Mouse (Mus musculus) stomach, embryonic 15.5 days (tissue): ENCODE data around the gene Rgs7. TPM values are rescaled to one million over a fixed set of nuclear protein-coding genes. Genes with fewer than 3 reads are reported as not detected.

Experiments
- ATAC-seq: fragments of 200-750 bp; cut with Nextera tagmentation; 2 replicates; pipeline ENCODE4 v1.8.0; 2017; ENCODE audit warnings: low read depth, moderate number of reproducible peaks, moderate TSS enrichment; ENCODE audit not compliant: insufficient read depth, low FRiP score
- H3K27ac ChIP-seq: fragments of 300-500 bp; sonication (generic); 2 replicates; pipeline ENCODE4 v1.5.1; 2015; ENCODE audit warnings: mild to moderate bottlenecking, inconsistent platforms
- H3K27me3 ChIP-seq: fragments of 300-500 bp; sonication (generic); replicated peaks from 2 replicates; pipeline ENCODE4 v1.6.1; 2015; ENCODE audit warnings: inconsistent platforms
- H3K36me3 ChIP-seq: fragments of 300-500 bp; sonication (generic); 2 replicates; pipeline ENCODE4 v1.6.1; 2015; ENCODE audit warnings: inconsistent platforms
- H3K4me1 ChIP-seq: fragments of 300-500 bp; sonication (generic); 2 replicates; pipeline ENCODE4 v1.6.1; 2015; ENCODE audit warnings: inconsistent platforms
- H3K4me2 ChIP-seq: fragments of 300-500 bp; sonication (generic); 2 replicates; pipeline ENCODE4 v1.6.1; 2015; ENCODE audit warnings: mild to moderate bottlenecking, inconsistent platforms
- H3K4me3 ChIP-seq: fragments of 300-500 bp; sonication (generic); replicated peaks from 2 replicates; pipeline ENCODE4 v1.5.1; 2015; ENCODE audit warnings: inconsistent platforms
- H3K9ac ChIP-seq: fragments of 300-500 bp; sonication (generic); 2 replicates; pipeline ENCODE4 v1.6.1; 2015; ENCODE audit warnings: inconsistent platforms
- H3K9me3 ChIP-seq: fragments of 300-500 bp; sonication (generic); 2 replicates; pipeline ENCODE4 v1.6.1; 2016; ENCODE audit warnings: inconsistent platforms
- WGBS: fragments of 180-500 bp; shearing (Covaris S2); methylation state at CpG from one replicate; pipeline ENCODE4 v1.1.7; 2015; 5-methylcytosine and 5-hydroxymethylcytosine counted together
- polyA plus RNA-seq: library from polyadenylated mRNA; unstranded; fragments of >200 nt; fragmentation: Nextera tagmentation; extraction: Ambion mirVana; gene quantifications from 2 replicates; pipeline ENCODE4 v1.2.1, GENCODE M21; 2015

Gene Rgs7
- polyA plus RNA-seq, 1 experiment from 2014 or later = 2.5 TPM

GRCm38 (mm10) chr1:175346162-175346561, 146.1 kb downstream of the Rgs7 start:
- no peaks in the 10 kb centered on the region for H3K36me3 ChIP-seq
- no peak overlapping the region for H3K4me2 ChIP-seq
- no peaks in the 10 kb centered on the region for H3K4me1 ChIP-seq
- no peak overlapping the region for H3K9ac ChIP-seq
- no peak overlapping the region for H3K27ac ChIP-seq
- no peaks in the 10 kb centered on the region for H3K9me3 ChIP-seq
- WGBS = 88% methylated on average over 1 of the region's 1 CpGs
- H3K4me3 ChIP-seq = no peak overlapping the region
- ATAC-seq = no peak
- H3K27me3 ChIP-seq = no peaks in the 10 kb centered on the region

GRCm38 (mm10) chr1:175336191-175336590, 156.1 kb downstream of the Rgs7 start:
- no peaks in the 10 kb centered on the region for H3K4me1 ChIP-seq
- WGBS = 66% methylated on average over 4 of the region's 4 CpGs

DNA sequence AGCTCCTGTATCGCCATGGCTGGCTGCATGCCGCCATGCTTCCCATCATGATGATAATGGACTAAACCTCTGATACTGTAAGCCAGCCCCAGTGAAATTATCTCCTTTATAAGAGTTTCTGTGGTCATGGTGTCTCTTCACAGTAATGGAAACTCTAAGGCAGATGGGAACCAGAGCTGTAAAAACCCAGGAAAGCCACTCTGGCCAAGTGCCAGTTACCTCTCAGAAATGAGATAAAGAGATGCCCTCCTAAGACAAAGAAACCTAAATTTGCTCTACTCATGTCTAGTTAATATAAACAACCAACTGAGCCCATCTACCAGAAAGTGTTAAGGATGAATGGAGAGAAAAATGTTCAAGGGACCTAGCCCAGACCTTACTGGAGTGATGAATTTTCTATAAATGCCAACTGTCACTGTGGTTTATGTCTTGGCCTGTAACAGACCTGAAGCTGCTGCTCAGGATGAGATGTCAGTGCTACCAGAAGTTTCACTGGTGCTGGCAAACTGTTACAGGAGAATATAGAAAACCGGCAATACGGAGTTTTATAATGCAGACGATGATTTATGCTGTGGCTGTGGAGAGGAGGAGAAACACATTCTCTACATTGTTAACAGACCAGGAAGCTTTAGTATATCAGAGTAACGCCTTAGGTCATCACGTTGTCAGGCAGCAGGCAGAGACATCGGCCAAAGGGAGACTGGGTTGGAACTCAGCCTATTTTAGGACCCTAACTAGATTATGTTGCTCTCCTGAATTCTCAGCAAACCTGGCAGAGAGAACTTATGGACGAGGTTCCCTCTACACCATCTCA, 159.1 kb downstream of the Rgs7 start:
- no peak overlapping the region for H3K4me2 ChIP-seq
- no peaks in the 10 kb centered on the region for H3K9me3 ChIP-seq
- no peaks in the 10 kb centered on the region for H3K27me3 ChIP-seq
- no peak overlapping the region for H3K4me3 ChIP-seq
- H3K27ac ChIP-seq = no peak overlapping the region
- no peaks in the 10 kb centered on the region for H3K36me3 ChIP-seq
- H3K4me1 ChIP-seq = no peaks in the 10 kb centered on the region
- no peak overlapping the region for H3K9ac ChIP-seq
- no peak for ATAC-seq
- 61% methylated on average over 9 of the region's 9 CpGs for WGBS

More at GRCm38 (mm10) chr1:175336191-175336590, 156.1 kb downstream of the Rgs7 start:
- H3K4me3 ChIP-seq = no peak overlapping the region
- no peak overlapping the region for H3K27ac ChIP-seq
- no peaks in the 10 kb centered on the region for H3K36me3 ChIP-seq
- H3K9me3 ChIP-seq = no peaks in the 10 kb centered on the region
- ATAC-seq = no peak
- no peaks in the 10 kb centered on the region for H3K27me3 ChIP-seq
- H3K9ac ChIP-seq = no peak overlapping the region
- H3K4me2 ChIP-seq = no peak overlapping the region

DNA sequence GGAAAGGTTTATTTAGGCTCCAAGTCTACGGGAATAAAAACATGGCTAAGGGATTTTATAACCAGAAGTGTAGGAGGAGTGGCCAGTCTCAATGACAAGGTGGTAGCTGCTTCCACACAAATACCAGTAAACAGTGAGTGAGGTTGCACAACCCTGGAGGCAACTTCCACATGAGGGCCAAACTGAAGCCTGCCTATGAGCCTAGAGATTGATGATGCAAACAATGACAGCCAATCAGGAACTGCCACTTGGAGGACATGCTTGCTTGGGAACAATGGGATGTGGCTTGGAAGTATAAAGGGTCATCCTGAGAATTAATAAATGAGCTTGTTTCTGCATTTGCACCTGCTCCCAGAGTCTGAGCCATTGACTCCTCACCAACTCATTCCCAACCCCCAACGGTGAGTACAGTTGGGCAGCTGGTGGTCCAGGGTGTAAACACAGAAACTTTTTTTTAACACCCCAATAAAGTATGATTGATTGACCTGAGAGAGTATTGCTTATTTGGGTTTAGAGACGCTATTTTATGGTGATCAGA, 162.3 kb downstream of the Rgs7 start:
- Histone ChIP-seq H3K4me3 (no peak overlapping the region), H3K36me3 (no peaks in the 10 kb centered on the region), H3K4me2 (no peak overlapping the region), H3K9ac (no peak overlapping the region), H3K9me3 (no peaks in the 10 kb centered on the region), H3K27ac (no peak overlapping the region), H3K27me3 (no peaks in the 10 kb centered on the region), H3K4me1 (no peaks in the 10 kb centered on the region)
- no peak for ATAC-seq
- 61% methylated on average over 3 of the region's 3 CpGs for WGBS

DNA sequence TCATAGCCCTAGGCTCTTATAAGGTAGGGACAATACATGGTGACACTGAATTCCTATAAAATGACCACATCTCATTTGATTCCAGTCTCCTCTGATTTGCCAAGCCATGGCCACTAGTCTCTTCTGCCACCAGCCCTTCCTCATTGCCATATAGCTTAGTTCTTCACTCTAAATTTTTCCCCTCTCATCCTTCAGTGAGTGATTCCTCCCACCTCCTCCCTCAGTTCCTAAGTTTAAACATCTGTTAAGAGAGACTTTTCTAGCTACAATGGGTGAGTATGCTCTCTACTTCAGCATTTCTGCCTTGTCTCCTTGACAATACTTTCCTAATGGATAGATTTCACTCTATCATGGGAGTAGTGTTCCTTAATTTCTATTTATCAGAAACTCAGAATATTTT, 169.5 kb downstream of the Rgs7 start:
- H3K36me3 ChIP-seq = no peaks in the 10 kb centered on the region
- H3K4me2 ChIP-seq = no peak overlapping the region
- H3K4me3 ChIP-seq = no peak overlapping the region
- H3K4me1 ChIP-seq = no peaks in the 10 kb centered on the region
- no peaks in the 10 kb centered on the region for H3K9me3 ChIP-seq
- H3K27ac ChIP-seq = no peak overlapping the region
- no peak overlapping the region for H3K9ac ChIP-seq
- ATAC-seq = no peak
- no peaks in the 10 kb centered on the region for H3K27me3 ChIP-seq

DNA sequence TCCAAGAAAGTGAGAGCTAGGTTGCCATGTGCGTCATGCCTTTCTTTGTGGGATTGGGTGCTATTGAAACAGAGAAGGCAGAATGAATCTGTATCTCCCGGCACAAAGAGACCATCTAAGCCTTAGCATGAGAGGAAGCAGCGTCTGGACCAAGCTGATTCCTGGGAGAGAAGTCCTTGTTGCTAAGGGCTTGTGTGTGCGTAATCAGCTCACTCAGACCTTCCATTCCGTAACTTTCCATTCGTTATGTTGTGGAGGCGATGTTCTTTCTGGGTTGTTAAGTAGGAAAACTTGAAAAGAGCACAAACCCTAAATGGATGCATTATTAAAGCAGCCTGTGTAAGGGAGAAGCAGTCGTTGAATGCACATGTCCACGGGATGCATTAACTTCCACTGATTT, 173.1 kb downstream of the Rgs7 start:
- Histone ChIP-seq H3K4me1 (no peaks in the 10 kb centered on the region), H3K4me3 (no peak overlapping the region), H3K4me2 (no peak overlapping the region), H3K9ac (no peak overlapping the region), H3K27ac (no peak overlapping the region), H3K9me3 (no peaks in the 10 kb centered on the region), H3K27me3 (no peaks in the 10 kb centered on the region), H3K36me3 (no peaks in the 10 kb centered on the region)
- 87% methylated on average over 9 of the region's 9 CpGs for WGBS
- no peak for ATAC-seq

DNA sequence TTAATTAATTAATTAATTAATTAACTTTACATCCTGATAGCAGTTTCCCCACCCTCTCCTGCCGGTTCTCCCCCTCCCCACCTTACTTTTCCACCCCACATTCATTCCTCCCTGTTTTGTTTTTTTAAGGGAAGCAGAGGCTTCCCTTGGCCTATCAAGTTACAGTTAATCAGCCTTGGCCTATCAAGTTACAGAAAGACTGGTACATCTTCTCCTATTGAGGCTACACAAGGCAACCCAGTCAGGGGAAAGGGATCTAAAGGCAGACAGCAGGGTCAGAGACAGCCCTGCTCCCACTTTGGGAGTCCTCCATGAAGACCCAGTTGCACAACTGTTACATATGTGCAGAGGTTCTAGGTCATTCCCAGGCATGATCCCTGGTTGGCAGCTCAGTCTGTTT, 175.0 kb downstream of the Rgs7 start:
- no peak overlapping the region for H3K4me3 ChIP-seq
- no peak overlapping the region for H3K4me2 ChIP-seq
- H3K9ac ChIP-seq = no peak overlapping the region
- H3K36me3 ChIP-seq = no peaks in the 10 kb centered on the region
- no peaks in the 10 kb centered on the region for H3K9me3 ChIP-seq
- 27% methylated on average over 1 of the region's 1 CpGs for WGBS
- H3K4me1 ChIP-seq = no peaks in the 10 kb centered on the region
- H3K27ac ChIP-seq = no peak overlapping the region
- H3K27me3 ChIP-seq = no peaks in the 10 kb centered on the region
- ATAC-seq = no peak

GRCm38 (mm10) chr1:175307604-175308003, 184.7 kb downstream of the Rgs7 start:
- Histone ChIP-seq H3K36me3 (no peaks in the 10 kb centered on the region), H3K9ac (no peak overlapping the region), H3K4me2 (no peak overlapping the region), H3K9me3 (no peaks in the 10 kb centered on the region), H3K27me3 (no peaks in the 10 kb centered on the region), H3K4me1 (no peaks in the 10 kb centered on the region), H3K27ac (no peak overlapping the region), H3K4me3 (no peak overlapping the region)
- ATAC-seq = no peak
- 78% methylated on average over 3 of the region's 3 CpGs for WGBS

- 65% methylated on average over 1 of the region's 1 CpGs for WGBS
- ATAC-seq = no peak
- Histone ChIP-seq H3K4me1 (no peaks in the 10 kb centered on the region), H3K27me3 (no peaks in the 10 kb centered on the region), H3K4me2 (no peak overlapping the region), H3K4me3 (no peak overlapping the region), H3K36me3 (no peaks in the 10 kb centered on the region), H3K9ac (no peak overlapping the region), H3K27ac (no peak overlapping the region), H3K9me3 (no peaks in the 10 kb centered on the region)
Measured at GRCm38 (mm10) chr1:175300895-175301294, 191.4 kb downstream of the Rgs7 start.

DNA sequence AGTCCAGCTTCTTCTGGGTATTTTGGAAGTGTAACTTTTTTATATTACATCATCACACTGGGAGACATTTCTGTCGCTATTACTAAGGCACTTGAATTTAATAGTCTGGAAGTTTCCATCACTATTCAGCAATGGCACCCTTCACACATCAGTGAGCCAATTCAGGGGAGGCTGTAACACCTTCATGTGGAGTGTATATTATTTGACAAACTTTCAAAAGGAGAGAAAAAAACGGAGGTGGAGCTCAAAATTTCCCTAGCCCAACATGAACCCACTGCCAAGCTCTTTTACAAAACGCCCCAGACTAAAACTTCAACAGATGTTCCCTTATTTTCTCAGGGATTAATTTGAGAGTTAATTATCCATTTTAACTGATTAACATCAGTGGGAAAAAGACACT, 191.9 kb downstream of the Rgs7 start:
- Histone ChIP-seq H3K4me1 (no peaks in the 10 kb centered on the region), H3K27me3 (no peaks in the 10 kb centered on the region), H3K27ac (no peak overlapping the region), H3K9me3 (no peaks in the 10 kb centered on the region), H3K4me2 (no peak overlapping the region), H3K36me3 (no peaks in the 10 kb centered on the region), H3K4me3 (no peak overlapping the region), H3K9ac (no peak overlapping the region)
- ATAC-seq = no peak
- 62% methylated on average over 3 of the region's 3 CpGs for WGBS

DNA sequence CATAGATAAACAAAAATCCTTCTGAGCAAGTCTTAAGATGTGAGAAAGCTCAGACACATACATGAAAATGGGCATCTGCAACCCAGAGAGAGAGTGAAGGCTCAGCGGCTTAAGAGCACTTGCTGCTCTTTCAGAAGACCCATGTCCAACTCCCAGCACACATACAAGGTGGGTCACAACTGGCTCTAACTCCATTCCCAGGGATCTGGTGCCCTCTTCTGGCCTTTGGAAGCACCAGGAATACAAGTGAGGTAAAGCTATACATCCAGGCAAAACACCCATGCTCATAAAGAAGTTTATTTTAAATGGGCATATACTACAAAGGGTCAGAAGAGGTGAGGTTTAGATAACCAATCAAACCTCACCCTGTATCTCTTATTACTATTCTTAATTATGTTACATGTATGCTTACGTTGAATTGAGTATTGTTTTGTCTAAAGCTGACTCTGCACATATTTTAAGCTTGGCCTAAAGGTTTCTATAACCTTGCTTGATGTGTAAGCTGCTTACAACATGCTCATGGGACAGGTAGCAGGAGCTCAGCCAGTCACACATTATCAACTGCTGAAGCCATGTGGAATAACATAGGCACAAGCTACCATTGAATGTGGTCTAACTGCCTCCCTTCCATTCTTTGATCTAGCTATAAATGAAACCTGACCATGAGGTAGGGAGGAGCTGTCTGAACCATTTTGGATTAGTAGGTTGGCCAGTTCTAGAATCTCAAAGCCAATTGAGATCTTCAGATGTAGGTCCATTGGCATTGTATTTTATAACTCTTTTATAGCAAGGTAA, 192.5 kb downstream of the Rgs7 start:
- H3K27ac ChIP-seq = no peak overlapping the region
- H3K9me3 ChIP-seq = no peaks in the 10 kb centered on the region
- 83% methylated on average over 2 of the region's 2 CpGs for WGBS
- no peaks in the 10 kb centered on the region for H3K36me3 ChIP-seq
- no peak for ATAC-seq
- no peaks in the 10 kb centered on the region for H3K27me3 ChIP-seq
- H3K4me3 ChIP-seq = no peak overlapping the region
- no peaks in the 10 kb centered on the region for H3K4me1 ChIP-seq
- no peak overlapping the region for H3K4me2 ChIP-seq
- no peak overlapping the region for H3K9ac ChIP-seq

DNA sequence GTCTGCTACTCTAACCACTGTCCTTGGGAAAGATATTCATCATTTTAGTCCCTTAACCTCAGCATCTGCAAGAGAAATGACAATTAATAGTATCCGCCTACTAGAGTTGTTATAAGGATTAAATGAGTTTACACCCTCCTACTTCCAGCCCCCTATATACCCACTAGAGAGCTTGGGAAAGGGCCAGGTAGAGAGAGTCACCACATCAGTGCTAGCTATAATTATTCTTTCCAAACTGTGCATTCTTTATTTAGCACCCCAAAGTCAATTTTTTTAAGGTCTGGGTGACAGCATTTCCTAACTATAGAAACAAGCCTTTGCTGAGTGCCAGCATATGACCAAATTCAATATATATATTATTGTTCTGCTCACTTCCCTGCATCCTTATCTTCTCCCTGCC, 195.4 kb downstream of the Rgs7 start:
- no peak overlapping the region for H3K27ac ChIP-seq
- H3K9me3 ChIP-seq = no peaks in the 10 kb centered on the region
- no peaks in the 10 kb centered on the region for H3K27me3 ChIP-seq
- 71% methylated on average over 1 of the region's 1 CpGs for WGBS
- no peak overlapping the region for H3K4me3 ChIP-seq
- H3K9ac ChIP-seq = no peak overlapping the region
- no peak overlapping the region for H3K4me2 ChIP-seq
- ATAC-seq = no peak
- H3K4me1 ChIP-seq = no peaks in the 10 kb centered on the region
- no peaks in the 10 kb centered on the region for H3K36me3 ChIP-seq
